Mouse (Mus musculus): ENCODE results near the gene Rnf213. TPM values are rescaled to one million over a fixed set of nuclear protein-coding genes. Genes with fewer than 3 reads are reported as not detected.

The Rnf213 gene
- total RNA-seq, 2 experiments from 2014 or later, result 3.4 to 3.5 TPM

GRCm38 (mm10) chr11:119435880-119436872, 43.3 kb downstream of the Rnf213 start:
- DNase-seq (ENCODE audit: low spot score in 2 of 2), result peak; percentile 13 to 15

DNA sequence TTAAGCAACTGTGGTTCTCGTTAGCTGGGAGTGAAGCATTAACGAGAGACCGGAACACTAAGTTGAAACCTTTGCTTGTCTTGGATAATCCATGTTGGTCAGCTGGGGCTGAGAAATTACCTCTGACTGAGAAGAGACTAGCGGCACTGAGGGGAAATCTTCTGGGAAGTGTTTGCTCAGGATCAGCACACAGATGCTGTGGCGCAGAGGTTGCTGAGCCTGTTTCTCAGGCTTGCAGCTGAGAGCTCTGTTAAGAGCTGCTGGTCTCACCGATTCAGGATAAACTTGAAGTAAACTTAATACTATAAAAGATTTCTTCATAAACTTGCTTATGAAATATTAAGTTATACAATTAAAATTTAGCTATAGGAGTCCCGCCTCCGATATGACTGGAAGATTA, 45.9 kb downstream of the Rnf213 start:
- no peak for DNase-seq (ENCODE audit: low spot score in 2 of 2)

DNA sequence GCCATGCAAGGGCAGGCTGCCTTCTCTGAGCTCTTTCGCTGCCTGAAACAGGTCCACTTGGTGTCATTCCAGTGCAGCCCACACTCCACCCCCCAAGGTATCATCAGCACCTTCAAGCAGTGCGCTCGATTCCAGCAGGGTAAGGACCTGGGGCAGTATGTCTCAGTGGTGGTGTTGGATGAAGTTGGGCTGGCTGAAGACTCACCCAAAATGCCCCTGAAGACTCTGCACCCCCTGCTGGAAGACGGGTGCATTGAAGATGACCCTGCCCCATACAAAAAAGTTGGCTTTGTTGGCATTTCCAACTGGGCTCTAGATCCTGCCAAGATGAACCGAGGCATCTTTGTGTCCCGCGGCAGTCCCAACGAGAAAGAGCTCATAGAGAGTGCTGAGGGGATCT, 49.3 kb downstream of the Rnf213 start:
- no peak for DNase-seq (ENCODE audit: low spot score in 2 of 2)

- DNase-seq (ENCODE audit: low spot score in 2 of 2), result no peak
Observed at GRCm38 (mm10) chr11:119443442-119443841, 50.5 kb downstream of the Rnf213 start.

DNA sequence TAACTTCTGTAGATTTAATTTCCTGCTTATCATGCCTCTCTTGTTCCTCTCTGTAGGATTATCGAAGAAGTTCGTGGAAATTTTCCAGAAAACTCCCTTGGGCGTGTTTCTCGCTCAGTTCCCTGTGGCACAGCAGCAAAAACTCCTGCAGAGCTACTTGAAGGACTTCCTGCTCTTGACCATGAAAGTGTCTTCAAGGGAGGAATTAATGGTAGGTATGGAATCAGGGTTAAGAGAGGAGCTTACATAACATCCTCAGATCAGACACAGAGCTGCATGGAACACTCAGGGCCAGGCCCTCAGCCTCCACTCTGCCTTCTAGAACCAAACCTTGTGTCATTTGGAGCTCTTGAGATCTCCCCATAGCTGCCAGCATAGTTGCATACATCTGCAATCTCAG, 63.2 kb downstream of the Rnf213 start:
- no peak for DNase-seq (ENCODE audit: low spot score in 2 of 2)

- peak in 1 of 2 experiments; percentile 58 for DNase-seq (ENCODE audit: low spot score in 2 of 2)
Observed at GRCm38 (mm10) chr11:119477876-119478275, 85.0 kb downstream of the Rnf213 start.

GRCm38 (mm10) chr11:119490861-119491689, 98.2 kb downstream of the Rnf213 start, which contains the start of gene Endov:
TSS of gene Endov (plus strand) at chr11:119491347.
- DNase-seq (ENCODE audit: low spot score in 2 of 2), result peak; percentile 98 to 99

- no peak for DNase-seq (ENCODE audit: low spot score in 2 of 2)
Observed at GRCm38 (mm10) chr11:119491690-119492087, 98.8 kb downstream of the Rnf213 start.

- no peak for DNase-seq (ENCODE audit: low spot score in 2 of 2)
Observed at GRCm38 (mm10) chr11:119492830-119493229, 99.9 kb downstream of the Rnf213 start.

GRCm38 (mm10) chr11:119493516-119493915, 100.6 kb downstream of the Rnf213 start:
- no peak for DNase-seq (ENCODE audit: low spot score in 2 of 2)

- peak; percentile 61 to 79 for DNase-seq (ENCODE audit: low spot score in 2 of 2)
Observed at GRCm38 (mm10) chr11:119496147-119496546, 103.2 kb downstream of the Rnf213 start.

- no peak for DNase-seq (ENCODE audit: low spot score in 2 of 2)
Observed at GRCm38 (mm10) chr11:119497451-119497850, 104.6 kb downstream of the Rnf213 start.

DNA sequence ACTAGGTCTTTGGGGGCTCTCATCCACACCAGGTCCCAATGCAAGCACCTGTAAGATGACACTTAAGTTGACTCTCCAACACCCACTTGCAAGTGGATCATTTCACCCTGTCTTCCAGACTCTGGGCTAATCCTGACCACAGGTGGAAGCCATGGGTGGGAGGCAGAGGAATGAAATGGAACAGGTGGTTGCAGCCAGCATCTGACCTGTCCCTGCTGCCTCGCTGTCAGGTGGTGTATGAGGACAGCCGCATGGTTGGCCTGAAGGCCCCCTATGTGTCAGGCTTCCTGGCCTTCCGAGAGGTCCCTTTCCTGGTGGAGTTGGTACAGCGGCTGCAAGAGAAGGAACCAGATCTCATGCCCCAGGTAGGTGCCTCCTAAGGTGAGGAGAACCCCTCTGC, 106.4 kb downstream of the Rnf213 start:
- DNase-seq (ENCODE audit: low spot score in 2 of 2), result no peak

GRCm38 (mm10) chr11:119500011-119500410, 107.1 kb downstream of the Rnf213 start:
- no peak for DNase-seq (ENCODE audit: low spot score in 2 of 2)

GRCm38 (mm10) chr11:119503675-119504074, 110.8 kb downstream of the Rnf213 start:
- DNase-seq (ENCODE audit: low spot score in 2 of 2), result peak; percentile 79 to 80

- no peak for DNase-seq (ENCODE audit: low spot score in 2 of 2)
Observed at GRCm38 (mm10) chr11:119506386-119506785, 113.5 kb downstream of the Rnf213 start.

GRCm38 (mm10) chr11:119507772-119508171, 114.9 kb downstream of the Rnf213 start:
- DNase-seq (ENCODE audit: low spot score in 2 of 2), result peak; percentile 43 to 67

GRCm38 (mm10) chr11:119509165-119509776, 116.4 kb downstream of the Rnf213 start:
- no peak for DNase-seq (ENCODE audit: low spot score in 2 of 2)

DNA sequence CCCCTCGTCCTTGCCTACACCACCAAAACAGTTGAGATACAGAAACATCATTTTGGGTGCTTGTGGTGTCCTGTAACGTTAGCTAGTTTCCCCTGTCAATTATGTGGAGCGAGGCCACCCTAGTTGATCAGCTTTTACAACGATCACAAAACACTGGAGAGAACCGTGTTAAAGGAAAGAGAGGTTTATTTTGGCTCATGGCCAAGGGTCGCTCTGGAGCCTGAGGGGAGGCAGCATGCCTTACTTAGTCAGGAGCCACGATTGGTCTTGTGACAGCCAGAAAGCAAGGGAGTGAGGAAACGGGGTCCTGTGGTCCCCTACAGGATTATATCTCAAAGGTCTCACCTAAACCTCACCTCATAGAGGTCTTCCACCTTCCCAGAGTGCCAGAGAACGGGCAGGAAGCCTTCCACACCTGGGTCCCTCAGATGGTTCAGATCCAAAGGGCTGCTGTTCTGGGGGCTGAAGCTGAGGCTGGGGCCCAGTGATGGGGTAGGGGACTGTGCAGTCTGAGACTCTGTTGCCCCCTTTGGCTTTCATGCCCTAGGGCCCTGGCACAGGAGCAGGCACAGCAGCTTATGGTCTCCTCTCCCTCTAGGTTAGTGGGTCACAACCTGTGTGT, 120.2 kb downstream of the Rnf213 start:
- DNase-seq (ENCODE audit: low spot score in 2 of 2), result no peak

DNA sequence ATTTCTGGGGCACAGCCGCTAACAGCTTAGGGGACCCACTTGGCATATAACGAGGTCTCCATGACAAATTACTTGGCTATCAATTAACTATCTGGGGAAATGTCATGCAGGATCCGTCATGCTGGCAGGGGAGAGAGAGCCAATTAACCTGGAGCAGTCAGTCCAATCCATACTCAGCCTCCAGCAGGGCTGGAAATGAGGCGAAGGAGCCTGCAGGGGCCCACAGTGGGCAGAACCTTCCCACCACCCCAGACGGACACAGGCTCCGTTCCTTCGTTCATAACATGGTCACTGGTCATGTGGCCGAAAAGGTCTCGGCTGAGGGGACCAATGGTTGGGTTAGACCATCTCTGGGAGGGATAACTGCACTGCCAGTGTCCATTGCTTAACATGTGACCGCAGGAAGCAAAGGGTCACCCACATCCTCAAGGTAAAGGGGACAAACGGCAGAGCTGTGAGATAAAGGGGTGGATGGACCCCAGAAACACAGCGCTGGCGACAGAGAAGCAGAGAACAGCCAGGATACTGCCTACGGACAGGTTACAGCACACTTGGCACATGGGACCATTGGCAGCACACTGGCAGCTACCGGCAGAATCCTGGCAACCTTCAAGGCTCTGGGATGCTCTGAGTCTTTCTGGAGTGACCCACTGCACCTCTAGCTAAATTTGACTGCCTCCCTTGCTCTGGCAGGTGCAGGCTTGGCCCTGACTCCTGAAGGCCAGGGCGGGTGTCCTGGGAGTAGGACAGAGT, 121.4 kb downstream of the Rnf213 start:
- no peak for DNase-seq (ENCODE audit: low spot score in 2 of 2)

Measured in layer of hippocampus, postnatal 14 days (tissue).